Mouse (Mus musculus) neural tube, embryonic 15.5 days (tissue): Measurements from ENCODE around the gene Rai14. TPM values are rescaled to one million over a fixed set of nuclear protein-coding genes. Genes with fewer than 3 reads are reported as not detected.

Experiments
- ATAC-seq: fragments of 200-750 bp; cut with Nextera tagmentation; 2 replicates; pipeline ENCODE4 v1.8.0; 2017; ENCODE audit warnings: mild to moderate bottlenecking, moderate TSS enrichment, moderate library complexity; ENCODE audit not compliant: low FRiP score
- H3K27ac ChIP-seq: fragments of 300-500 bp; sonication (generic); replicated peaks from 2 replicates; pipeline ENCODE4 v1.5.1; 2015; ENCODE audit warnings: mild to moderate bottlenecking, inconsistent platforms
- H3K27me3 ChIP-seq: fragments of 300-500 bp; sonication (generic); replicated peaks from 2 replicates; pipeline ENCODE4 v1.6.1; 2015; ENCODE audit warnings: inconsistent platforms
- H3K36me3 ChIP-seq: fragments of 300-500 bp; sonication (generic); 2 replicates; pipeline ENCODE4 v1.6.1; 2015; ENCODE audit warnings: inconsistent platforms
- H3K4me1 ChIP-seq: fragments of 300-500 bp; sonication (generic); 2 replicates; pipeline ENCODE4 v1.6.1; 2015; ENCODE audit warnings: inconsistent platforms
- H3K4me2 ChIP-seq: fragments of 300-500 bp; sonication (generic); 2 replicates; pipeline ENCODE4 v1.6.1; 2015; ENCODE audit warnings: inconsistent platforms, mild to moderate bottlenecking, moderate library complexity
- H3K4me3 ChIP-seq: fragments of 300-500 bp; sonication (generic); replicated peaks from 2 replicates; pipeline ENCODE4 v1.5.1; 2015; ENCODE audit warnings: mild to moderate bottlenecking, inconsistent platforms
- H3K9ac ChIP-seq: fragments of 300-500 bp; sonication (generic); replicated peaks from 2 replicates; pipeline ENCODE4 v1.6.1; 2015; ENCODE audit warnings: mild to moderate bottlenecking, inconsistent platforms
- H3K9me3 ChIP-seq: fragments of 300-500 bp; sonication (generic); replicated peaks from 2 replicates; pipeline ENCODE4 v1.6.1; 2016; ENCODE audit warnings: inconsistent platforms
- WGBS: fragments of 180-500 bp; shearing (Covaris S2); methylation state at CpG from one replicate; pipeline ENCODE4 v1.1.7; 2015; ENCODE audit warnings: mixed read lengths; 5-methylcytosine and 5-hydroxymethylcytosine counted together
- polyA plus RNA-seq: library from polyadenylated mRNA; unstranded; fragments of >200 nt; fragmentation: Nextera tagmentation; extraction: Ambion mirVana; gene quantifications from 2 replicates; pipeline ENCODE4 v1.2.1, GENCODE M21; 2015

Gene Rai14
- polyA plus RNA-seq, 1 experiment from 2014 or later = 10.2 TPM

- H3K27me3 ChIP-seq = no peaks in the 10 kb centered on the region
- ATAC-seq = no peak
- no peak overlapping the region for H3K4me2 ChIP-seq
- H3K27ac ChIP-seq = no peak overlapping the region
- no peaks in the 10 kb centered on the region for H3K9me3 ChIP-seq
- H3K9ac ChIP-seq = no peak overlapping the region
- peaks cover 6% of the 10 kb centered on the region; the same call in 1 of the 2 replicates for H3K4me1 ChIP-seq
- WGBS = 24% methylated on average over 5 of the region's 5 CpGs
- no peaks in the 10 kb centered on the region for H3K36me3 ChIP-seq
- H3K4me3 ChIP-seq = no peak overlapping the region
These were observed 8.7 kb downstream of the Rai14 start for GRCm38 (mm10) chr15:10705752-10706151.

GRCm38 (mm10) chr15:10704328-10704727 is 10.1 kb downstream of the Rai14 start:
- Histone ChIP-seq H3K36me3 (no peaks in the 10 kb centered on the region), H3K9me3 (no peaks in the 10 kb centered on the region), H3K9ac (no peak overlapping the region), H3K4me3 (no peak overlapping the region), H3K4me1 (peaks cover 6% of the 10 kb centered on the region; the same call in 1 of the 2 replicates), H3K27me3 (no peaks in the 10 kb centered on the region), H3K27ac (no peak overlapping the region), H3K4me2 (no peak overlapping the region)
- WGBS = 88% methylated on average over 8 of the region's 8 CpGs
- no peak for ATAC-seq

GRCm38 (mm10) chr15:10701571-10701970 is 12.9 kb downstream of the Rai14 start:
- no peak for ATAC-seq
- H3K27ac ChIP-seq = no peak overlapping the region
- H3K4me2 ChIP-seq = no peak overlapping the region
- H3K4me3 ChIP-seq = no peak overlapping the region
- H3K27me3 ChIP-seq = no peaks in the 10 kb centered on the region
- H3K9me3 ChIP-seq = no peaks in the 10 kb centered on the region
- no peak overlapping the region for H3K9ac ChIP-seq
- 86% methylated on average over 5 of the region's 5 CpGs for whole genome bisulfite sequencing
- H3K36me3 ChIP-seq = no peaks in the 10 kb centered on the region
- peaks cover 6% of the 10 kb centered on the region; the same call in 1 of the 2 replicates for H3K4me1 ChIP-seq

GRCm38 (mm10) chr15:10700891-10701466 is 13.4 kb downstream of the Rai14 start:
- Histone ChIP-seq H3K27ac (no peak overlapping the region), H3K36me3 (no peaks in the 10 kb centered on the region), H3K4me1 (peaks cover 6% of the 10 kb centered on the region; the same call in 1 of the 2 replicates), H3K9ac (no peak overlapping the region), H3K4me3 (no peak overlapping the region), H3K9me3 (no peaks in the 10 kb centered on the region), H3K27me3 (no peaks in the 10 kb centered on the region), H3K4me2 (no peak overlapping the region)
- WGBS = 92% methylated on average over 9 of the region's 9 CpGs
- ATAC-seq = no peak

- Histone ChIP-seq H3K4me2 (no peak overlapping the region), H3K27ac (no peak overlapping the region), H3K4me1 (peaks cover 5% of the 10 kb centered on the region; the same call in 1 of the 2 replicates), H3K9me3 (no peaks in the 10 kb centered on the region), H3K9ac (no peak overlapping the region), H3K27me3 (no peaks in the 10 kb centered on the region), H3K4me3 (no peak overlapping the region), H3K36me3 (no peaks in the 10 kb centered on the region)
- no peak for ATAC-seq
- 65% methylated on average over 8 of the region's 8 CpGs for WGBS
These were observed 17.8 kb downstream of the Rai14 start for GRCm38 (mm10) chr15:10696478-10697234.

- no peaks in the 10 kb centered on the region for H3K27me3 ChIP-seq
- 58% methylated on average over 4 of the region's 4 CpGs for WGBS
- H3K9ac ChIP-seq = no peak overlapping the region
- H3K4me2 ChIP-seq = no peak overlapping the region
- H3K9me3 ChIP-seq = no peaks in the 10 kb centered on the region
- peaks cover 16% of the 10 kb centered on the region for H3K4me1 ChIP-seq
- ATAC-seq = no peak
- H3K4me3 ChIP-seq = no peak overlapping the region
- no peaks in the 10 kb centered on the region for H3K36me3 ChIP-seq
- H3K27ac ChIP-seq = no peak overlapping the region
These were observed 21.8 kb downstream of the Rai14 start for GRCm38 (mm10) chr15:10692627-10693026.

GRCm38 (mm10) chr15:10691481-10691880 is 22.9 kb downstream of the Rai14 start:
- Histone ChIP-seq H3K27ac (no peak overlapping the region), H3K36me3 (no peaks in the 10 kb centered on the region), H3K9ac (no peak overlapping the region), H3K4me1 (peaks cover 16% of the 10 kb centered on the region), H3K27me3 (no peaks in the 10 kb centered on the region), H3K4me2 (no peak overlapping the region), H3K9me3 (no peaks in the 10 kb centered on the region), H3K4me3 (no peak overlapping the region)
- WGBS = 43% methylated on average over 6 of the region's 6 CpGs
- ATAC-seq = no peak

- 87% methylated on average over 5 of the region's 5 CpGs for WGBS
- Histone ChIP-seq H3K27me3 (no peaks in the 10 kb centered on the region), H3K36me3 (no peaks in the 10 kb centered on the region)
These were observed 23.5 kb downstream of the Rai14 start for GRCm38 (mm10) chr15:10690973-10691372.

GRCm38 (mm10) chr15:10690219-10690618 is 24.2 kb downstream of the Rai14 start:
- Histone ChIP-seq H3K27me3 (no peaks in the 10 kb centered on the region), H3K9me3 (no peaks in the 10 kb centered on the region), H3K4me1 (peaks cover 16% of the 10 kb centered on the region), H3K36me3 (no peaks in the 10 kb centered on the region), H3K4me2 (no peak overlapping the region), H3K4me3 (no peak overlapping the region), H3K9ac (no peak overlapping the region), H3K27ac (no peak overlapping the region)
- WGBS = 85% methylated on average over 13 of the region's 13 CpGs
- ATAC-seq = no peak

More at GRCm38 (mm10) chr15:10690973-10691372, 23.5 kb downstream of the Rai14 start:
- Histone ChIP-seq H3K4me2 (no peak overlapping the region), H3K9me3 (no peaks in the 10 kb centered on the region), H3K4me1 (peaks cover 16% of the 10 kb centered on the region), H3K27ac (no peak overlapping the region), H3K4me3 (no peak overlapping the region), H3K9ac (no peak overlapping the region)
- ATAC-seq = no peak

- Histone ChIP-seq H3K4me1 (peaks cover 16% of the 10 kb centered on the region), H3K9ac (no peak overlapping the region), H3K4me3 (no peak overlapping the region), H3K9me3 (no peaks in the 10 kb centered on the region), H3K36me3 (no peaks in the 10 kb centered on the region), H3K4me2 (no peak overlapping the region), H3K27me3 (no peaks in the 10 kb centered on the region), H3K27ac (no peak overlapping the region)
- 92% methylated on average over 11 of the region's 11 CpGs for WGBS
- no peak for ATAC-seq
These were observed 25.1 kb downstream of the Rai14 start for GRCm38 (mm10) chr15:10689304-10689703.

GRCm38 (mm10) chr15:10688686-10689085 is 25.7 kb downstream of the Rai14 start:
- H3K4me2 ChIP-seq = no peak overlapping the region

GRCm38 (mm10) chr15:10687365-10687764 is 27.1 kb downstream of the Rai14 start:
- H3K4me2 ChIP-seq = no peak overlapping the region
- no peak overlapping the region for H3K9ac ChIP-seq
- H3K27me3 ChIP-seq = no peaks in the 10 kb centered on the region
- no peak overlapping the region for H3K27ac ChIP-seq
- H3K4me1 ChIP-seq = peaks cover 12% of the 10 kb centered on the region
- no peak for ATAC-seq
- 75% methylated on average over 7 of the region's 7 CpGs for WGBS
- no peaks in the 10 kb centered on the region for H3K36me3 ChIP-seq
- no peaks in the 10 kb centered on the region for H3K9me3 ChIP-seq
- no peak overlapping the region for H3K4me3 ChIP-seq

More at GRCm38 (mm10) chr15:10688686-10689085, 25.7 kb downstream of the Rai14 start:
- no peak overlapping the region for H3K27ac ChIP-seq
- H3K27me3 ChIP-seq = no peaks in the 10 kb centered on the region
- no peak overlapping the region for H3K9ac ChIP-seq
- WGBS = 76% methylated on average over 5 of the region's 5 CpGs
- peaks cover 16% of the 10 kb centered on the region for H3K4me1 ChIP-seq
- H3K36me3 ChIP-seq = no peaks in the 10 kb centered on the region
- H3K9me3 ChIP-seq = no peaks in the 10 kb centered on the region
- no peak overlapping the region for H3K4me3 ChIP-seq
- no peak for ATAC-seq
